Mouse (Mus musculus): ENCODE data around the gene Cep41. TPM values are rescaled to one million over a fixed set of nuclear protein-coding genes. Genes with fewer than 3 reads are reported as not detected.
A peak's percentile ranks its signal among the peaks of the same experiment; 100 is the strongest.

Gene Cep41
- total and polyA plus RNA-seq, 2 experiments from 2014 or later, result 8.2 to 9.8 TPM

DNA sequence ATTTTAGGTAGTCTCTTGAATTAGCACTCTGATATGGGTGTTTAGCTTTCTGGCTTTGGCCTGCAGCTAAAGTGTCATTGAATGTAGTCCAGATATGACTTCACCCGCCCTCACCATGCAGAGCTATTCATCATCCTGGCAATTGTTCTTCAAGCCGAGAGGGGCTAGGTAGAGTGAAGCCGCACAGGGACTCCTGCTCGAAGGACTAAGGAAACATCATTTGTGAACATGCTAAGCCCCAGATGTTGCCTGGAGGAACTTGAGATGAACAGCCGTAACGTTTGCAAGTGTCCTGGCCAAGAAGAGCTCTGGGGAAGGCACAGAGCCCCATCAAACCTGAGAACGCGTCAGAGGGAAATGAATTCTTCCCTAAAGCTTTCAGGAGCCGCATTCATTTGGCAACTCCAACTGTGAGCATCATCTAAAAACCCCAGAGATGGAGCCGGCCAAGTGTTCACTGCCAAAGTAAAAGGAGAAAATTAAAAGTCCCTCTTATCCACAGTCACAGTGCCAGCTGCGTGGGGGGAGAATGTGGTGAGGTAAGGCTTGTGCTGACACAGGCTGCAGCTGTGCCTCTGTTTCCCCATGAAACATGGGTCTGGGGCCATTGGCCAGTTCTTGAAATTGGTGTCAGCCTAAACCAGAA lies 43.8 kb downstream of the Cep41 start:
- Histone ChIP-seq H3K27ac (no peak overlapping the region), H3K36me3 (ENCODE audit: insufficient read depth, low read length) (no peaks in the 10 kb centered on the region), H3K27me3 (ENCODE audit: insufficient read depth, low read length) (no peaks in the 10 kb centered on the region), H3K4me2 (ENCODE audit: low read depth, low read length) (no peak overlapping the region), H3K4me1 (ENCODE audit: insufficient read depth, low read length) (peaks cover 9% of the 10 kb centered on the region; the same call in 1 of the 2 replicates), H3K4me3 (ENCODE audit: low read length) (no peak overlapping the region), H3K9ac (replicated peaks; ENCODE audit: low read length) (no peak overlapping the region), H3K9me3 (ENCODE audit: low read length) (no peaks in the 10 kb centered on the region)
- no peak for TF ChIP-seq CTCF (IDR thresholded peaks at IDR 0.05; ENCODE audit: low read depth)
- DNase-seq (ENCODE audit: low spot score), result peak; percentile 51
- no peak for ATAC-seq
- 40% methylated on average over 11 of the region's 11 CpGs for WGBS

DNA sequence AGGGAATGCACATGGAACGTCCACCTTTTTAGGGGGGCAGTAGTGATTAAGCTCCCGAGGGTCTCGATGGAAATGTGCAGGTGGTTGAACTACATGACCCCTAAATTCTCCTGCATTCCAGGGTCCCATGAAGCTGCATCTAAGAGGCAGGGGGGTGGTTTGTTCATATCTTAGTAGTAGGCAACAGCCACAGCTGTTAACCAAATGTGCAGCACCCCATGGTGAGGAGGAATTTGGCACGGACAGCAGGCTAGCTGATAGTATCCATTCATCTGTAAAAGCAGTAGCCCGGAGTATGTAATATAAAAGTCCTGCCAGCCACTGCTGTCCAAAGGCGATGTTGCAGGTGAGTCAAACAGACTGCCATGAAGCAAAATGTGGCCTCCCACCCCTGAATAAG lies 48.2 kb downstream of the Cep41 start:
- H3K4me2 ChIP-seq (ENCODE audit: low read depth, low read length), result no peak overlapping the region
- DNase-seq (ENCODE audit: low spot score), result no peak
- no peaks in the 10 kb centered on the region for H3K9me3 ChIP-seq (ENCODE audit: low read length)
- no peak for TF ChIP-seq CTCF (IDR thresholded peaks at IDR 0.05; ENCODE audit: low read depth)
- H3K9ac ChIP-seq (replicated peaks; ENCODE audit: low read length), result no peak overlapping the region
- H3K27ac ChIP-seq, result no peak overlapping the region
- peaks cover 9% of the 10 kb centered on the region; the same call in 1 of the 2 replicates for H3K4me1 ChIP-seq (ENCODE audit: insufficient read depth, low read length)
- no peak for ATAC-seq
- 62% methylated on average over 6 of the region's 6 CpGs for WGBS
- no peaks in the 10 kb centered on the region for H3K36me3 ChIP-seq (ENCODE audit: insufficient read depth, low read length)
- H3K4me3 ChIP-seq (ENCODE audit: low read length), result no peak overlapping the region
- H3K27me3 ChIP-seq (ENCODE audit: insufficient read depth, low read length), result no peaks in the 10 kb centered on the region

DNA sequence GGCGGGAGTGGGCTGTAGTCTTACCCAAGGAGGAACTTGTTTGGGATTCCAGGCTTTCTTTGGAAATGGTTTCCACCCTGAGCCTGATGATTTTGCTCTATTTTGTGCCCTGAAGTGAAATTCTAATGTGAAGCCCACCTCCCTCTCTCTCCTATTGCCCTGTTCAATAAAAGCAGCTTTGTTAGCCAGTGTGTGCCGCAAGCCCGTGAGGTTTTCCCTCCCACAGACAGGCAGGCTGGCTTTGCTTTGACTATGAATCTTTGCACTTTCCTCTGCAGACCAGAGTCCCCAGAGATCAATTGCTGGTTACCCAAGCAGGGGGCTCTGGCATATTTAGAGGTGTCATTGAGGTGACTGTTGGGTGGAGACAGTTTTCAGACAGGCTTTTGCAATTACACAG lies 49.1 kb downstream of the Cep41 start:
- no peak overlapping the region for H3K4me2 ChIP-seq (ENCODE audit: low read depth, low read length)
- no peak overlapping the region for H3K27ac ChIP-seq
- TF ChIP-seq CTCF (IDR thresholded peaks at IDR 0.05; ENCODE audit: low read depth), result no peak
- H3K4me1 ChIP-seq (ENCODE audit: insufficient read depth, low read length), result peaks cover 4% of the 10 kb centered on the region; the same call in 1 of the 2 replicates
- no peaks in the 10 kb centered on the region for H3K27me3 ChIP-seq (ENCODE audit: insufficient read depth, low read length)
- WGBS, result 48% methylated on average over 3 of the region's 3 CpGs
- H3K4me3 ChIP-seq (ENCODE audit: low read length), result no peak overlapping the region
- no peaks in the 10 kb centered on the region for H3K36me3 ChIP-seq (ENCODE audit: insufficient read depth, low read length)
- no peak overlapping the region for H3K9ac ChIP-seq (replicated peaks; ENCODE audit: low read length)
- H3K9me3 ChIP-seq (ENCODE audit: low read length), result no peaks in the 10 kb centered on the region
- ATAC-seq (no peak), DNase-seq (ENCODE audit: low spot score) (no peak)

DNA sequence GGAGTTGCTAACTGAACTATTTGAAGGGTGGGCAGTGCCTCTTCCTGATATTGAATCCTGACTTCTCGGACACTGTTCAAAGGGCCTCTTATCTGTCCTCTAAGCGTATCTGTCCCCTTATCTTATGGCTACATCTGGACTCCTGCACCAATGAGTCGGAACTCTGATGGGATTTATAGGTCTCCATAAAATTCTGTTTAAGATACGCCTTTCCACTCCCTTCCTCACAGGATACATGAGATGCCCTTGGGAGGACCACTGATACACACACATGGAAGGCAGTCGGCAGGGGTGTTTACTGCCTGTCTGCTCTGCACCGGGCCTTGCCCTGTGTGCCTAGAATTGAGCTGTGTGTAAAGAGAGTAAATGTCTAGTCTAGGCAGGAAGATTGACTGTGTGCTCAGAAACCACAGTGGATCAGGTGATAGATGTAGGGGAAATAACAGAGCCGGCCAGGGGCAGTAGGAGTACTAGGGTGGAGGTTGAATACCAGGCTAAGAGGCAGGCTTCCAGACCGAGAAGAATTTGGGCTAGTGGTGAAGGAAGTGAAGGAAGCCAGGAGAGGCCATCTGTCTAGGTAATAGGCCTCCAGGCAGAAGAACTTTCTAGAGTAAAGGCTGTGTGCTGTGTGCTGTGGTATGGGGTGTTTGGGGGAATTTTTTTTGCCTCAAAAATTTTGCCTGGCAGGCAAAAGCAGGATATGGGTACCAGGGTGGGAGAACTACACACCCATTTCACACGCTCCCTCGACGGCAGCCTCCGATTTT lies 49.7 kb downstream of the Cep41 start:
- no peaks in the 10 kb centered on the region for H3K9me3 ChIP-seq (ENCODE audit: low read length)
- no peak for ATAC-seq
- 82% methylated on average over 12 of the region's 12 CpGs for WGBS
- DNase-seq (ENCODE audit: low spot score), result no peak
- H3K4me3 ChIP-seq (ENCODE audit: low read length), result no peak overlapping the region
- H3K27ac ChIP-seq, result no peak overlapping the region
- no peaks in the 10 kb centered on the region for H3K4me1 ChIP-seq (ENCODE audit: insufficient read depth, low read length)
- H3K27me3 ChIP-seq (ENCODE audit: insufficient read depth, low read length), result no peaks in the 10 kb centered on the region
- TF ChIP-seq CTCF (IDR thresholded peaks at IDR 0.05; ENCODE audit: low read depth), result no peak
- H3K9ac ChIP-seq (replicated peaks; ENCODE audit: low read length), result no peak overlapping the region
- no peak overlapping the region for H3K4me2 ChIP-seq (ENCODE audit: low read depth, low read length)
- H3K36me3 ChIP-seq (ENCODE audit: insufficient read depth, low read length), result no peaks in the 10 kb centered on the region

DNA sequence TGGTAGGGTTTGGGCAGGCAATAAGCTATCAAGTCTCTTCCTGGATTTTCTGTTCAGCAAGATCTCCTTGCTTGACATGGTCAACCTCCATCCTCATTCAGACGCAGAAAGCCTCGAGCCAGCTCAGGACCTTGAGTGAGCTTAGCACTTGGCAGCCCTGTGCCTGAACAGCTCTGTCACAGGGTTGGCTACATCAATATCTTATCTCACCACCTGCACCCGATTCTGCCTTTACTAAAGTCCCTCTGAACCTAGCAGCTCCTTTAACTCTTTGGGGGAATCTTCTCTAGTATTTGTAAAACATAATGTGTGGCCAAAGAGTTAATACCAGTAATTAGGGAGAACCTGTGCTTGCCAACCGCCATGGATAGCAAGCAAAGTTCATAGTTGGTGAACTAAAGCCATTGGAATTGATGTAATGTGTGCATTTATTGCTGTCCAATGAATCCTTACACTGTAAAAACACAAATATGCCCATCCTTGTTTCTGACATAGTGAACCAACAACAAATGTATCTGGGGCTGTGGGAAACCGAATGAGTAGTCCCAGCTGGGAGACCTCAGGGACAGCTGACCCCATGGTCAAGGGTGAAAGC lies 54.8 kb downstream of the Cep41 start, which contains the start of gene Cpa1:
Gene Cpa1 (plus strand): TSS at position 545 of the 595 bp plus-strand sequence.
- Histone ChIP-seq H3K27me3 (ENCODE audit: insufficient read depth, low read length) (no peaks in the 10 kb centered on the region), H3K4me1 (ENCODE audit: insufficient read depth, low read length) (no peaks in the 10 kb centered on the region), H3K4me2 (ENCODE audit: low read depth, low read length) (no peak within 1 kb of the TSS), H3K9ac (replicated peaks; ENCODE audit: low read length) (no peak within 1 kb of the TSS), H3K9me3 (ENCODE audit: low read length) (no peaks in the 10 kb centered on the region), H3K4me3 (ENCODE audit: low read length) (no peak within 1 kb of the TSS), H3K27ac (no peak within 1 kb of the TSS), H3K36me3 (ENCODE audit: insufficient read depth, low read length) (no peaks in the 10 kb centered on the region)
- WGBS, result 87% methylated on average over 5 of the region's 5 CpGs
- no peak for TF ChIP-seq CTCF (IDR thresholded peaks at IDR 0.05; ENCODE audit: low read depth)
- ATAC-seq (no peak), DNase-seq (ENCODE audit: low spot score) (no peak)

DNA sequence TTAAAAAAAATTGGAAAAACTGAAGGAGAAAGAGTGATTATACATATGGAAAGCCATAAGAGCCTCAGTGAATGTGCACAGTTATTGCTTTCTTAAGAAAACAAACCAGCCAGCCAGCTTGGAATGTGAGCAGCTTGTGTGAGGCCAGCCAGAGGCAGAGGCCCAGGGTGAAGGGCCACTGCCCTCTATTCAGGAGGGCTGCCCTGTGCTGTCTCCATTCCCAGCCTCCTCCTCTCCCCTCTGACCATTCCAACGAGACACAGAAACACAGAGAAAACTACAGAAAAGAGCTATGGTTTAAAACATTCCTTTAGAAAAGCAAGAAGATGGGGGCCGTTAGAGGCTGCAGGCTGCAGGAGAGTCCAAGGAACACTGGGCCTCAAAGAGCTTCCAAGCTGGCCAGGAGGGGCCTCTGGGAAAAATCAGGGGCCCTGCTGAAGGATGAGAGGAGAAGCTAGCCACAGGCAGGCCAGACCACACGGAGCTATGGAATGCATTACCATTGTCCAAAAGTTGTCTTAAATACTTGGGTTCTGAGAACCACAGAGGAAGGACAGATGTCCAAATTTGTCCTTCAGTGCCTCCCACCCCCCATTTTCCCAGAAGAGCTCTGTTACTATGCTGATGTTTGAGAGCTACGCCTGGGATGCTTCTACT lies 57.2 kb downstream of the Cep41 start:
- Histone ChIP-seq H3K9ac (replicated peaks; ENCODE audit: low read length) (no peak overlapping the region), H3K36me3 (ENCODE audit: insufficient read depth, low read length) (no peaks in the 10 kb centered on the region), H3K27me3 (ENCODE audit: insufficient read depth, low read length) (no peaks in the 10 kb centered on the region), H3K27ac (no peak overlapping the region), H3K9me3 (ENCODE audit: low read length) (no peaks in the 10 kb centered on the region), H3K4me3 (ENCODE audit: low read length) (no peak overlapping the region), H3K4me1 (ENCODE audit: insufficient read depth, low read length) (no peaks in the 10 kb centered on the region), H3K4me2 (ENCODE audit: low read depth, low read length) (no peak overlapping the region)
- DNase-seq (ENCODE audit: low spot score), result no peak
- no peak for ATAC-seq
- no peak for TF ChIP-seq CTCF (IDR thresholded peaks at IDR 0.05; ENCODE audit: low read depth)
- WGBS, result 42% methylated on average over 4 of the region's 4 CpGs
